Mouse (Mus musculus) adrenal gland, adult 8-10 months (tissue): ENCODE data around the gene Rpl28. TPM values are rescaled to one million over a fixed set of nuclear protein-coding genes. Genes with fewer than 3 reads are reported as not detected.
A peak's percentile ranks its signal among the peaks of the same experiment; 100 is the strongest.
"Not testable (repeated sequence)": the region's sequence is repeated elsewhere in the genome, so short reads cannot be mapped to it uniquely, and the experiment has no call there.

Experiments used
- DNase-seq: peaks from one replicate; pipeline ENCODE4 v3.0.0; 2022
- total RNA-seq, 4 experiments: library from RNA; stranded (reverse); gene quantifications; 2 replicates each; pipeline ENCODE4 v1.2.4; 2022

Gene Rpl28
- total RNA-seq, 4 experiments from 2014 or later, result 593 to 922 (median 693) TPM

DNA sequence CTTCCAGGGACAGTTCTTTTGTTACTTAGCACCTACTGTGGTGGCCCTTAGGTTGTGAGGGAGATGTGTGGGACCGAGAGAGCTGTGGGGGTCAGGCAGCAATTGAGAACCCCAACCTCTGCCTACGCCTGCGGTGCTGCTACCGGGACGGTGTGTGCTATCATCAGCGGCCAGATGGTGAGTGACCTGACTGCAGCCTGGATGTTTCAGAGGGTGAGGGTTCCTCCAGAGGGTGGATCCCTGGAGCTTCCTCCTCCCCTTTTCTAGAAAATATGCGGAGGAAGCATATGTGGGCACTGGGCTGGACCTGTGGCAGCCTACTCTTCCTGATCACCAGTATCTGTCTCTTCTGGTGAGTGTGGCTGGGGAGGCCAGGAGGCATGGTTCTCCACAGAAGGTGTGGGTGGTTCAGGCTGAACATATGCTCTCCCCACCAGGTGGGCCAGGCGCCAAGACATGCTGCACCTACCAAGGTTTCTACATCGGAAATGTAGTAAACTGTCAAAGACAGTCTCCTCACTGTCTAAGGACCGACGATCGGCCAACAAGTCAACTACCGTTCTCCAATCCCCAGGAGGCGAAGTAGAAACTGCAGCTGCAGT is 8.9 kb upstream of the Rpl28 start:
- DNase-seq, result no peak

DNA sequence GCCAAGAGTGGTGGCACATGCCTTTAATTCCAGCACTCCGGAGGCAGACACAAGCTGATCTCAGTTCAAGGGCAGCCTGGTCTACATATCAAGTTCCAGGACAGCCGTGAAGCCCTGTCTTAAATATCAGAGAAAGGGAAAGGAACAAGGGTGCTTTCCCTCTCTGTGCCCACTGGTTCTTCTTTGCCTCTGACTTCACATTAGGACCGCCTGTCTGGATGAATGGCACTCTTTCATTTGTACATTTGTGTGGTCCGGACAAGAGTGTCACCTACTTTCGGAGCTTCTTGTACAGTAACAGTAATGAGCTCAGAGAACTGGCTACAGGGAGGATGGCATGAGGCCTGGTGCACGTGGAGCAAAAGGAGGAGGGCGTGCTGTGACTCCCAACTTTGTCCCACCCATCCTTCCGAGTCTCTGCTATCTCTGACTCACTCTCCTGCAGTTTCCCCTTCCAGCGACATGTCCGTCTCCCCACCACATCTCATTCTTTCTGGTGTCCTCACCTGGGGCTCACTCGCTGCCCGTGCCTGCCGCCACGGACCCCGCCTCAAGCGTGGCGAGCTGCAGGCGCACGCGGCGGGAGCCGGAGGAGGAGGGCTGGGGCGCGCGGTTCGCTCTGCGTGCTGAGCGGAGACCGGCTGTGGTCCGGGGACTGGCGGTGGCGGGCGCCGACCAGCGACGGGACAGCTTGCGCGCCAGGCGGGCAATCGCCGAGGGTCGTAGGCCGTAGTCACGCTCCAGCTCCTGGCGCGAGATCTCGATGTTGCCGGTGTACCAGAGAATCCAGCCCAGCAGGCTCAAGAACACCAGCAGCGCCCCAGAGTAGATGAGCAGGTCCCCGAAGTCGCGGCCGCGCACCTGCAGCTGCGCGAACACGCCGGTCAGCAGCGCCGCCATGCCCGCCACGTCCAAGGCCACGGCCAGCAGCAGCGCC is 3.9 kb upstream of the Rpl28 start:
- DNase-seq, result peak; percentile 50

DNA sequence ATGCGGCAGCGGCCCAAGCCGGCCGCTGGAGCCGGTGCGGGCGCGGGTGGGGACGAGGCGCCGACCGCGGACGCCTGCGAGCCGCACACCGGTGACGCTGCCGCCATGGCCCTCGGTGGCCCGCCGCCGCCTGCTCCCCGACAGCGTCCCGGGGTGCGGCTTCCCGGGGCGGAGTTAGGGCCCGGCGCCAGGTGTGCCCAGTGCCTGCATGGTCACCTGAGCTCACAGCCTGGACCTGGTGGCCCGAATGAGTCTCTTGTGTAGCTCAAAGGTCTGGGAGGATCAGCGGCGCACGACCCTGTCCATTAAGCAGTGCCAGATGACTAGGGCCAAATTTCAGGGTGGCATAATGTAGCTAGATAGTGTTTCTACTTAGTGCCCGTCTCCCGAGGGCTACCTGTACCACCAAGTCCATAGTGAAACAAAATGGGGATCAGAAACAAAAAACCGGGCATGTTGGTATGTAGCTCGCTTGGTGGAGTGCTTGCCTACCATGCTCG is 3.2 kb upstream of the Rpl28 start, which contains the start of gene Tmem238:
TSS of gene Tmem238 (minus strand) at position 221 of the 500 bp plus-strand sequence.
- peak; percentile 27 for DNase-seq

DNA sequence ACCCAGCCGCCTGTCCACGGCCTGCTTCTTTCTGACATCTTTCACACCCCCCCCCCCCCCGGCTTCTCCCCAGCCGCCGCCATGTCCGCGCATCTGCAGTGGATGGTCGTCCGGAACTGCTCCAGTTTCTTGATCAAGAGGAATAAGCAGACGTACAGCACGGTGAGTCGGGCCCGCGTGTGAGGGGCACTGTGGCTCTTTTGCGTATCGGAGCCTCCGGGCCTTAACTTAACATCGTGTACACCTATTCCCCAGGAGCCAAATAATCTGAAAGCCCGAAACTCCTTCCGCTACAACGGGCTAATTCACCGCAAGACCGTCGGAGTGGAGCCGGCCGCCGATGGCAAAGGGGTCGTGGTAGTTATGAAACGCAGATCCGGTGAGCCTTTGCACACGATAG is 574 bp downstream of the Rpl28 start:
- not testable (repeated sequence) for DNase-seq

DNA sequence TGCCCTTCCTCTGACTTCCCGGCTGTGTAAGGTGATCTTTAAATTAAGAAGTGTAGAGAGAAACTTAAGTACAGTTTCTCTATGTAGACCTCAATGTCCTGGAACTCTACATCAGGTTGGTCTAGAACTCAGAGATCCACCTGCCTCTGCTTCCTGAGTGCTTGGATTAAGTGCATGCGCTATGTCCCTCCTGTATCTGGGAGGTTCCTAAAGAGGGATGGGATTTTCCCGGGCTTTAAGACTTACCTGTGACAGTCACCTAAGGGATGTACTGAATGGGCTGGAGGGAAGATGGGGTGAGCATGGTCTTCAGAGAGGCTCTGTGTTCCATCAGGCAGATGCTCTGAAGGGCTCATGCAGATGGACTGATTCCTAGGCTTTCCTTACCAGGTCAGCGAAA is 1.0 kb downstream of the Rpl28 start:
- no peak for DNase-seq

DNA sequence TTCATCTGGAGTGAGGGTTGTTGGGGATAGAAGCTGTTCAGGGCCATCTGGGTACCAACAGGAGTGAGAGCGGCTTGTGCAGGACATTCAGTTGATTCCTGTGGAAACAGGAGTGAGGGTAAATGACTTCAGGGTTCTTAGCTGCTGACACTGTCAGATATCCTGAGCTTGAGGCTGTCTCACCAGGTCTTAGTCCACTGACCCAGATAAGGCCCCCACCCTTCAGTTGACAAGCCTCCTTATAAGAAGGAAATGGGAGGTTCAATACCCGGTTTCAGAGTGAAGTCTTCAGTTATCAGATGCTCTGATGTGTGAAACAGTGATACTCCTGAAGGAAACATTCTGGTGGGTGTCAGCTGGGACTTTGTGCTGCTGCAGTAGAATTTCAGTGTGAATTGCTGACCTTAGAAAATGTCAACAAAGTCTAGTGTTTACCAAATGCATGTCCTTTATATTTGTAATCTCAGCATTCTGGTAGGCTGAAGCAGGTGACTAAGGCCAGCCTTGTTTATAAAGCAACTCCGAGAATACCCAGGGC is 2.0 kb downstream of the Rpl28 start:
- no peak for DNase-seq

DNA sequence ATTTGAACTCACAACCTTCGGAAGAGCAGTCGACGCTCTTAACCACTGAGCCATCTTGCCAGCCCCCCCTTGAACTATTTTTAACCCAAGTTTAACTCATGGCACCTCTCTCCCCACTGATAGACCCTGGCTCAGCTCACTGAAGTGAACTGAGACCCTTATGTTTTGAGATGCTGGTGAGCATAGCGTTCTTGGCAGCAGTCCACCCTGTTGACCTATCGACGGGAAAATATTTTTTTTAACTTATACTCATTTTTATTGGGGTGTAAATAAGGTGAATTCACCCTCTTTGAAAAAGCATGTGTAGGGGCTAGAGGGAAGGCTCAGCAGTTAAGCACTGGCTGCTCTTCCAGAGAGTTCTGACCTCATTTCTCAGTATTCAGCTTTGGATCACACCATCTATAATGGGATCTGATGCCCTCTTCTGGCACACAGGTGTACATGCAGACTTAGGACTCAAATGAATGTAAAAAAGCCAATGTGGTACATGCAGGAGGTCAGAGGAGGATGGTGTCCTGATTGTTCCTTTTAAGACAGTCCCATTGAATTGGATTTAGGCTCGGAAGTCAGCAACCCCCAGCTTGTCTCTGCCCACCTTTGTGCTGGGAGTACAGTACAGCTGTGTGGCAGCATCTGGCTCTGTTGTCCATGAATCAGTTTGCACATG is 3.2 kb downstream of the Rpl28 start:
- DNase-seq, result no peak

DNA sequence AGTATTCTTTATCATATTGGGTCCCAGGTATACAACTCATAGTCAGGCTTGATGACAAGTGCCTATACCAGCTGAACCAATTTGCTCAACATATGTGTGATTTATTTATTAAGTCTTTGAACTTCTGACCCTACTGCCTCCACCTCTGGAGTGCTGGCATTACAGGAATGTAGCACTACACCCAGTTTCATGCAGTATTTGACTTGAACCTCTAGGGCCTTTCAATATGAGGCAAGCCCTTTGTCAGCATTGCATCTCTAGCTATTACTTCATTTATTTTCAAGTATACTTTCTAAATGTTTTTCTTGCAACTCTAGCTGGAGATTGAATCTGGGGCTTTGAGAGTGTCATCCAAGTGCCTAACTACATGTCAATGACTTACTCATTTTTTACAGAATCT is 9.6 kb downstream of the Rpl28 start:
- DNase-seq, result no peak

DNA sequence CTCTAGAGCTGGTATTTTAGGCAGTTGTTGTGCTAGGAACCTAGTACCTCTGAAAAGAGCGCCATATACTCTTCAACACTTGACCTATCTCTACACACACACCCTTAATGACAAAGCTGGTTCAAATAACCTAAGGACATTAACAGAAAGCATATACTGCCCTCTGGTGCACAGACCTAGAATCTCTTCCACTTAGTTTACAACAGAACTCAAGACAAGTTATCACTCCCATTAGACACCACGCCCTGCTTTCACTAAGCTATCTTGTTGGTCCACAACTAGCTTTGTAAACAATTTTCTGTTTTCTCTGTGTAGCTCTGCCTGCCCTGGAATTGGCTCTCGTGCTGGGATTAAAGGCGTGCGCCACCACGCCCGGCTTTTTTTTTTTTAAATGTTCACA is 14.0 kb downstream of the Rpl28 start:
- DNase-seq, result no peak

DNA sequence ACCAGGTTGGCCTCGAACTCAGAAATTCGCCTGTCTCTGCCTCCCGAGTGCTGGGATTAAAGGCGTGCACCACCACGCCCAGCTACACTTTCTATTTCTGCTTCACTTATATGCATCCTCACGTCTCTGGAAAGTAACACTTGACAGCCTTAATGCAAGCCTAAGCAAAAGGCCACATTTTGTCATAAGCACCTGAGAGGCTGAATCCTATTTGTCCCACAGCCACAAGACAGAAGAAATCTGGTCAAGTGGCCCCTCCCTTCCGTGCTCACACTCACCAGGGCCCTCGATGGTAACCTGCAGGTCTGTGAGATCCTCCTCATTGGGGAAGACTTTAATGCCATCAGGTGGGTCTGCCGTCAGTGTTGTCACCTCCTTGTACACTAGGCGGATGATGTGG is 18.5 kb downstream of the Rpl28 start:
- not testable (repeated sequence) for DNase-seq

DNA sequence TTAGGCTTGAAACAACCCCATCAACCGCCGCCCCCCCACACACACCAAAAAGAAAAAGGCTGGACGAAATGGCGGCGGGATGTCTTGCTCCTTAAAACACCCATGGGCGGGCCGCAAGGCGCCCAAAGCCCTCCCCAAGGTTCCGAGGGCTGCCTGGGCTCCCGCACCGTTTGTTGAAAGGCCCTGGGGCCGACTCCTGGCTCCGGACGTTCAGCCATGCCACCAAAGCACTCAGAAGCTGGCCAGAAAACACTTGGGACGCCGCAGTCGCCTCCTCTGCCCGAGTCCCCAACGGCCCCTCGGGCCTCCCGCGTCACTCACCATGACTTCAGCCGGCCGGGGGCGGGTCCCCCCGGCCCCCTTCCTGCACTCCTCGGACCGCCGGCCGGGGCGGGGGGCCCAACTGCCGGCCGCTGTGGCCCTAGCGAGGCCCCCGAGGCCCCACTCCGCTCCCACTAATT is 19.2 kb downstream of the Rpl28 start:
- peak; percentile 31 for DNase-seq

DNA sequence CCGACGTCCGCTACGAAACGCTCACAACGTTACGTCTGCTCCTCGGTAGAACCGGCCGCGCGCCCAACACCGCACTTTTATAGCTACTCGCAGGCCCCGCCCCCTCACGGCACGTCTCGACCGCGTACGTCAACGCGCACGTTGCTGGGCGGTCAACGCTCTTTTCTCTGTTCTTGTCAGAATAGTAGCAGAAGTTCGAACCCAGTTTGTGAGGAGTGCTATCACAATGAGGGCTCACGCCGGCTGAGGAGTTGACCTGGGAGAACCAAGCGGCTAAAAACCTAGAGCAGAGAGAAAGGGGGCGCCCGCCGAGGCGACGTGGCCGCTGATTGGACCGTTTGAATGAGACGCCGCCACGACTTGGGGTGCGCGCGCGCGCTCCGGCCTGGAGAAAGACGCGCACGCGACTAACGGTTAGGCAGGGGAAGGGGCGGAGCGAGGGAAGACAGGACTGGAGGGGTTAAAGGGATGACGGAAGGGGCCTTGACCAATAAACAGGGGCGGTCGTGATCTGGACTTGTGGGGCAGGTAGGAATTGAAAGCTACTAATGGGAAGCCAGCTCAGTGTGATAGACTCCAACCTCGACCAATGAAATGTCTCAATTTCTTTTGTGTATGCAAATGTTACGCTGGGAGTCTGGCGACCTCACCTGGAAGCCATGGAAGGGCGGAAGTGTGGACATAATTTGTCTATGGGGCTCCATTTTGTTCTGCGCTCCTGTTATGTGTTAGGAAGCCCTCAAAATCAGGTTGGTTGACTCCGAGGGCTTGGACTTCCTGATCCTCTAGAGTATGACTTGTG is 19.8 kb downstream of the Rpl28 start, which contains the start of gene Ube2s:
TSS of gene Ube2s (minus strand) at position 288 of the 802 bp plus-strand sequence.
- peak; percentile 99 for DNase-seq

DNA sequence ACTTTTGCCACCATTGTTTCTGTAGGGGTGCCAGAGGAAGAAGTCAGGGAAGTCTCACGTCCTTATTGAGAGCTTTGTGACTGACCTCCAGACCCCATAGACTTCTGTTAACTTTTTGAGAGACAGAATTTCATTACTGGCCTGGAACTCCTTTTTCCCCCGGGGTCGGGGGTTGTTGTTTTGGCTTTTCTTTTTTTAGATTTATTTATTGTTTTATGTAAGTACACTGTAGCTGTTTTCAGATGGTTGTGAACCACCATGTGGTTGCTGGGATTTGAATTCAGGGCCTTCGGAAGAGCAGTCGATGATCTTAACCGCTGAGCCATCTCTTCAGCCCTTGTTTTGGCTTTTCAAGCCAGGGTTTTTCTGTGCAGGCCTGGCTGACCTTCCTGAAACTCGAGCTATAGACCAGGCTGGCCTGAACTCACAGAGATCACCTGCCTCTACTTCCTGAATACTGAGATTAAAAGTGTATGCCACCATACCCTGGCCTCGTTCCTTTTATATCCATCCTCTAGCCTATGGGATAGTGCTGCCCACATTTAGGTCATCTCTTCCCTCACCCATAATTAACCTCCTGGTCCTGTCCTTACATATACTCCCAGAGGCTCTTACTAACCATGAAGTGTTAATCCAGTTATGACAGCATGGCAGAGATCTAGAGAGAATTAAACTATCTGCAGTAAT is 20.6 kb downstream of the Rpl28 start:
- DNase-seq, result no peak

DNA sequence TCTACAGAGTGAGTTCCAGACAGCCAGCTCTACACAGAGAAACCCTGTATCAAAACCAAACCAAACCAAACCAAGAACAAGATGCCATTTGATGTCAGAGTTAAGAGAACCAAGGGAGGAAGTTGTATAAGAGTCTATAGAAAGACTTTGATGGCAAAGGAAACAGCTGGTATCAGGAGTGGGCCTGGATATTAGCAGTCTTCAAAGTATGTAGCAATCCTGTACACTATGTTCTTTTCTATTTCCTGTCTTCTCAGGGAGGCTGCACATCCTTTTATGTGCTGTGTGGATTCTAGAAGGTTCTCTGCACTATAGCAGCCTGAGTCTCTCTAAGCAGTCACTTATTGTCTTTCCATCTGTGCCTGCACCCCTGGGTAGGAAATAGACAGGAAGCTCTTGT is 23.9 kb downstream of the Rpl28 start:
- no peak for DNase-seq

DNA sequence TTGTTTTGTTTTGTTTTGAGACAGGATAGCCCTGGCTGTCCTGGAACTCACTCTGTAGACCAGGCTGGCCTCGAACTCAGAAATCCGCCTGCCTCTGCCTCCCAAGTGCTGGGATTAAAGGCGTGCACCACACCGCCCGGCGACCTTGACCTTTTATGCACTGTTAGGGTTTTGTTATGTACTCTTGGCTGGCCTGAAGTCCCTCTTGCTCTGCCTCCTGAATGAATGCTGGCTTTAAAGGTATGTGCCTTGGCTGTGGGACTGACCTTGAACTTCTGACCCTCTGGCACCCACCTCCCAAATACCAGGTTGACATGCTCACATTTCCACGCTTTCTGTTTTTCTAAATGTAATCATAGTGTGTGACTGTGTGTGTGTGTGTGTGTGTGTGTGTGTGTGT is 28.3 kb downstream of the Rpl28 start:
- DNase-seq, result not testable (repeated sequence)

DNA sequence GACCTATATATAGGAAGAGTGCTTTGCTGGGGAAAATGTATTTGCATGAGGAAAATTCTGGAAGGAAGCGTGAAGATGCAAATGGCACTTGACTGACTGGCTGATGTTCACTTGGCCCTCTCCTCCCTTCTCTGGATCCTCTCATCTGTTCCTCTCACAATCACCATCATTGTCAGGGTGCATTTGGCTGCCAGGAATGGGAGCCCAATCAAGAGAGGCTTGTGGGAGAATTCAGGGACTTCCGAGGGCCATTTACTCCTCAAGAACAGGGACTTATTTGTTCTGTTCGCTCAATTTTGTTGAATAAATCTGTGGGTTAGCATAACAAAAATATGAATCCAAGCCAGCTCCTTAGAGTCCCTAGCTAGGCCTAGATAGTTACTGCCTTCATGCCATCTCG is 29.0 kb downstream of the Rpl28 start:
- DNase-seq, result no peak

DNA sequence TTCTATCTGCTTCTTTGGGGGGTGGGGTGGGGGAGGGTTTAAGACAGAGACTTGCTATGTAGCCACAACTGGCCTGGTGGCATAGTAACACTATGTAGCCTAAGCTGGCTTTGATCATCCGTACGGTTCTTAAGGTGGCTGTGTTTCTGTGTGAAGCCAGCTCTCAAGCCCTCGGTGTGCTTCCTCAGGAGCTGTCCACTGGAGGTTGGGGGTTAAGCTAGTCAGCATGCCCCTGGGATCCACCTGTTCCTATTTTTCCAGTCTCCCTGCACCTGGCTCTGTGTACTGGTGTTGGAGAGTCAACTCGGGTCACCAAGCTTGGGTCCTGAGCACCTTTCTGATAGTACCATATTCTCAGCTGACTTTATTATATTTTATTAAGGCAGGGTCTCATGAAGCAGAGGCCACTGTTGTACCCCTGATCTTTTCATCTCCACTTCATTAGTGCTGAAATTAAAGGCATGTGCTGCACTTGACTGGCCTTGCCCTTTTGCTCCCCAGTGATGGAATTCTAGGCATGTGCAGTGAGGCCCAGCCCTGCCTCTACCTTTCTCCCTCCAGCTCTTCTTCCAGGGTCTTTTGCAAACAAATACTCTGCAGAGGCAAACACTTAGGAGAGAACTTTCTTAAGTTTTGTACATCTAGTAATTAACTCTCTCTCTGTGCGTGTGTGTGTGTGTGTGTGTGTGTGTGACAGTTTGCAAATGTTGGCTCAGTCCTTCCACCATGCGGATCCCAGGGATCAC is 29.7 kb downstream of the Rpl28 start:
- no peak for DNase-seq

DNA sequence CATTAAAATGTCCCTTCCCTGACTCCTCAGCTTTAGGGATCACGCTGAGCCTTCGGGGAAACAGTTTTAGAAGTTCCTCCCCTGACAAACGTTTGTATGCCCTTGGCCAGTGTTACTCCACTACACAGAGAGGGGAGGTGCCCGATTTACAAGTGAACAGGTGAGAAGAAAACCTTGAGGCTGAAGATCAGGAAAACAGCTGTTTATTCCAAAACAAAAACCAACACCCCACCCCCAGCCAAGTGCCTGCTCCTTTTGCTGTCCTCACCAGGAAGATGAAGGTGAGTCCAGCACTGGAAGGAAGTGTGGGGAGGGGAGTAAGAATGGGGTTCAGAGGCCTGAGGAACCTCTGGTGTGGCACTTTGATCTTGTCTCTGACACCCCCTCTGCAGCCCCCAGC is 32.7 kb downstream of the Rpl28 start:
- no peak for DNase-seq

DNA sequence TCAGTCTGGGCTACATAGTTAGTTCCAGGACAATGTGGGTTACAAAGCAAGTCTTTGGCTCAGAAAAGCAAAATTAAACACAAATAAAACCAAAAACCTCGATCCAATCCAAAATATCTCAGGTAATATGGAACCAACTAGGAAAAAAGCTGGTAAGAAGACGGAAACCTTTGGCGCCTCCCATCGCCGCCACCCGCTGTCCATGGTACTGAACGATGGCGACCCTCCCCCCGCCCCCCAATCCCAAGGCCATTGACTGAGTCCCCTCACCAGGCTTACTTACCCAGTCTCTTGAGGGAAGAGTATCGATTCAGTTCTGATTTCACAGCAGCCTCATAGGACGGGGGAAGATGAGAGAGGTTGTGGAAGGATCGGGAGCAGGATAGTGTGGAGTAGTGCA is 37.8 kb downstream of the Rpl28 start:
- no peak for DNase-seq

DNA sequence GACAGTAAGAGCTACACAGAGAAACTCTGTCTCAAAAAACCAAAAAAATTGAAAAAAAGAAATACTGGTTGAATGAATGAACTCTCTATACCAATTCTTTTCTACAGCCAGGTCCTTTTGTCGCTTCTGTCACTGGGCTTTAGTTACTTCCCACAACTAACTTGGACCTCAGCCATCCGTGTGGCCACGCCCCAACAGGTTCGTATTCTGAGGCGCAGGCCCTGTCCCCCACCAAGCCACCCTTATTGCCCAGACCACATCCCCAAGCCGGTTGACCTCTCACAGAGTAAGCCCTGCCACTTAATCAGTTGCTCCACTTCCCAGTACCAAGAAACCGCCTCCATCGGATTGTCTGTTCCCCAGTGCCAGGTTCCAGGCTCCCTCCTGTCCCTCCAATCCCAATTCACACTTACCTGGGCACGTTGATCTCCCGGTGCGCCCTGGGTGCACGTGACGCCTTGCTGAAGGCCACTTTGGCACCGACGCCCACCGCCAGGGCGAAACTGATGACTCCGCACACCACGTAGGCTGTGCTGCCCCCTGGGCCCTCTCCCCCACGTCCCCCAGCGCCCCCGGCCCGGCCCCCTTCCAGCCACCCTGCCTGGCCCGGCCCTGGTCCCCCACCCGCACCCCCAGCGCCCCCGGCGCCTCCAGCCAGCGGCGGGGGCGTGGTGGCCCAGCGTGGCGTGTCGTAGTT is 43.1 kb downstream of the Rpl28 start:
- no peak for DNase-seq
